Mouse (Mus musculus) MN1 (cell line): ENCODE measurements around the gene Bsx.

Experiments
- DNase-seq: peaks from one replicate; pipeline ENCODE4 v3.0.0-alpha.2; 2016; ENCODE audit warnings: low spot score

The Bsx gene

GRCm38 (mm10) chr9:40892456-40892855 lies 18.5 kb downstream of the Bsx start:
- DNase-seq: no peak

GRCm38 (mm10) chr9:40907413-40907812 lies 33.5 kb downstream of the Bsx start:
- DNase-seq: no peak

GRCm38 (mm10) chr9:40908411-40908810 lies 34.5 kb downstream of the Bsx start:
- no peak for DNase-seq

- DNase-seq: no peak
Observed at GRCm38 (mm10) chr9:40908915-40909314, 35.0 kb downstream of the Bsx start.

- DNase-seq: no peak
Observed at GRCm38 (mm10) chr9:40917871-40918613, 44.1 kb downstream of the Bsx start.

- DNase-seq: no peak
Observed at GRCm38 (mm10) chr9:40927351-40927980, 53.5 kb downstream of the Bsx start.
